Mouse (Mus musculus) G1E (cell line): ENCODE results near the gene Pzp. TPM values are rescaled to one million over a fixed set of nuclear protein-coding genes. Genes with fewer than 3 reads are reported as not detected.

Source experiments
- ATAC-seq: 2 replicates; pipeline ENCODE4 v1.8.0; 2016; ENCODE audit warnings: mild to moderate bottlenecking; ENCODE audit not compliant: insufficient number of reproducible peaks, poor library complexity, low FRiP score, severe bottlenecking; ENCODE audit errors: extremely low read depth
- DNase-seq: peaks from one replicate; pipeline ENCODE4 v3.0.0; 2012; ENCODE audit warnings: low spot score
- H3K27me3 ChIP-seq: 2 replicates; pipeline ENCODE4 v1.6.1; 2012; ENCODE audit warnings: mild to moderate bottlenecking, low read length, inconsistent platforms; ENCODE audit not compliant: insufficient read depth
- H3K36me3 ChIP-seq: replicated peaks from 2 replicates; pipeline ENCODE3; 2012; ENCODE audit warnings: mild to moderate bottlenecking, inconsistent platforms
- H3K4me1 ChIP-seq: 2 replicates; pipeline ENCODE4 v1.6.1; 2012; ENCODE audit warnings: low read depth, low read length, inconsistent platforms, mixed read lengths; ENCODE audit not compliant: insufficient read depth
- H3K4me3 ChIP-seq: 2 replicates; pipeline ENCODE4 v1.5.1; 2012; ENCODE audit warnings: low read depth, mild to moderate bottlenecking, inconsistent platforms, low read length, moderate library complexity, mixed read lengths
- H3K9me3 ChIP-seq: replicated peaks from 2 replicates; pipeline ENCODE4 v1.6.1; 2012; ENCODE audit warnings: inconsistent platforms
- CTCF ChIP-seq: IDR thresholded peaks from 2 replicates; pipeline ENCODE4 v1.5.1; 2012; ENCODE audit warnings: low read depth, low read length, inconsistent platforms, mixed read lengths
- GATA1 ChIP-seq: IDR thresholded peaks from 2 replicates; pipeline ENCODE4 v1.6.1; 2012; ENCODE audit warnings: borderline replicate concordance, low read length, inconsistent platforms, mixed read lengths
- GATA2 ChIP-seq: IDR thresholded peaks from 2 replicates; pipeline ENCODE4 v1.6.1; 2012; ENCODE audit warnings: low read depth, low read length, inconsistent platforms, borderline replicate concordance
- POLR2AphosphoS5 ChIP-seq: IDR thresholded peaks from 2 replicates; pipeline ENCODE4 v1.6.1; 2012; ENCODE audit warnings: low read depth, low read length, inconsistent platforms; ENCODE audit not compliant: insufficient replicate concordance
- TAL1 ChIP-seq: conservative IDR thresholded peaks from 2 replicates; pipeline ENCODE4 v1.6.1; 2012; ENCODE audit warnings: low read depth, low read length, inconsistent platforms, mixed read lengths
- polyA plus RNA-seq: library from polyadenylated mRNA; stranded (reverse); fragments of >175 nt; gene quantifications from 2 replicates; pipeline ENCODE4 v1.2.3, GENCODE M21; 2012
- total RNA-seq, 2 experiments: library from RNA; stranded (forward) in 1 of 2; stranded (reverse) in 1 of 2; fragments of 200-1000 nt in 1 of 2; fragments of >200 nt in 1 of 2; fragmentation: Nextera tagmentation in 1 of 2; gene quantifications; 2 replicates each; pipeline ENCODE4 v1.2.3; 2014 to 2017

The Pzp gene
- total and polyA plus RNA-seq, 3 experiments: 0.05 TPM; not detected in 2

- no peak for TF ChIP-seq POLR2AphosphoS5
- no peak for TF ChIP-seq TAL1
- no peak for TF ChIP-seq CTCF
- no peak for TF ChIP-seq GATA1
- no peak for TF ChIP-seq GATA2
- H3K9me3 ChIP-seq: no peaks in the 10 kb centered on the region
- H3K4me3 ChIP-seq: no peak overlapping the region
- no peaks in the 10 kb centered on the region; the same call in 1 of the 2 replicates for H3K27me3 ChIP-seq
- ATAC-seq (no peak), DNase-seq (peak; percentile 36)
- H3K36me3 ChIP-seq: peaks cover 67% of the 10 kb centered on the region
- peaks cover 51% of the 10 kb centered on the region for H3K4me1 ChIP-seq
Observed at GRCm38 (mm10) chr6:128435474-128435873, 91.0 kb downstream of the Pzp start.

Other genes with a start within 250 kb of the Pzp start
- gene Tead4, start 225.9 kb downstream of the Pzp start, total RNA-seq (2014; fragmentation: Nextera tagmentation): not detected in 2 replicates
- gene Tead4, start 225.9 kb downstream of the Pzp start, total RNA-seq (2017): 0.05 and 0.06 TPM in 2 replicates
- gene Tead4, start 225.9 kb downstream of the Pzp start, polyA plus RNA-seq: not detected in 2 replicates
- gene Tulp3, start 170.9 kb downstream of the Pzp start, total RNA-seq (2014; fragmentation: Nextera tagmentation): 29.6 and 32.4 TPM in 2 replicates
- gene Tulp3, start 170.9 kb downstream of the Pzp start, total RNA-seq (2017): 4.5 and 5.2 TPM in 2 replicates
- 5.6 and 6.0 TPM in 2 replicates for gene Tulp3, start 170.9 kb downstream of the Pzp start, polyA plus RNA-seq
- 52.4 and 52.8 TPM in 2 replicates for gene Rhno1, start 163.8 kb downstream of the Pzp start, total RNA-seq (2014; fragmentation: Nextera tagmentation)
- 66.0 and 66.5 TPM in 2 replicates for gene Rhno1, start 163.8 kb downstream of the Pzp start, total RNA-seq (2017)
- gene Rhno1, start 163.8 kb downstream of the Pzp start, polyA plus RNA-seq: 82.8 and 84.1 TPM in 2 replicates
- gene Foxm1, start 163.8 kb downstream of the Pzp start, total RNA-seq (2014; fragmentation: Nextera tagmentation): 82.2 and 121 TPM in 2 replicates
- 18.9 and 21.4 TPM in 2 replicates for gene Foxm1, start 163.8 kb downstream of the Pzp start, total RNA-seq (2017)
- gene Foxm1, start 163.8 kb downstream of the Pzp start, polyA plus RNA-seq: 72.3 and 76.3 TPM in 2 replicates
- not detected in 2 replicates for gene Tex52, start 151.3 kb downstream of the Pzp start, total RNA-seq (2014; fragmentation: Nextera tagmentation)
- gene Tex52, start 151.3 kb downstream of the Pzp start, total RNA-seq (2017): 0.11 and 0.23 TPM in 2 replicates
- not detected in 2 replicates for gene Tex52, start 151.3 kb downstream of the Pzp start, polyA plus RNA-seq
- gene Gm44596, start 151.2 kb downstream of the Pzp start, total RNA-seq (2014; fragmentation: Nextera tagmentation): not detected in 2 replicates
- not detected in 2 replicates for gene Gm44596, start 151.2 kb downstream of the Pzp start, total RNA-seq (2017)
- gene Gm44596, start 151.2 kb downstream of the Pzp start, polyA plus RNA-seq: not detected in 2 replicates
- gene Nrip2, start 127.4 kb downstream of the Pzp start, total RNA-seq (2014; fragmentation: Nextera tagmentation): not detected in 2 replicates
- gene Nrip2, start 127.4 kb downstream of the Pzp start, total RNA-seq (2017): 0.06 and 0.11 TPM in 2 replicates
- gene Nrip2, start 127.4 kb downstream of the Pzp start, polyA plus RNA-seq: not detected in 2 replicates
- 27.2 and 71.2 TPM in 2 replicates for gene Itfg2, start 101.8 kb downstream of the Pzp start, total RNA-seq (2014; fragmentation: Nextera tagmentation)
- gene Itfg2, start 101.8 kb downstream of the Pzp start, total RNA-seq (2017): 12.3 and 16.2 TPM in 2 replicates
- gene Itfg2, start 101.8 kb downstream of the Pzp start, polyA plus RNA-seq: 22.4 and 28.6 TPM in 2 replicates
- gene Fkbp4, start 88.0 kb downstream of the Pzp start, total RNA-seq (2014; fragmentation: Nextera tagmentation): 127 and 144 TPM in 2 replicates
- gene Fkbp4, start 88.0 kb downstream of the Pzp start, total RNA-seq (2017): 240 and 265 TPM in 2 replicates
- 341 and 369 TPM in 2 replicates for gene Fkbp4, start 88.0 kb downstream of the Pzp start, polyA plus RNA-seq
- not detected in 2 replicates for gene A2ml1, start 54.9 kb upstream of the Pzp start, total RNA-seq (2014; fragmentation: Nextera tagmentation)
- gene A2ml1, start 54.9 kb upstream of the Pzp start, total RNA-seq (2017): 0.05 and 0.12 TPM in 2 replicates
- not detected in 2 replicates for gene A2ml1, start 54.9 kb upstream of the Pzp start, polyA plus RNA-seq
- gene Klrb1a, start 96.8 kb upstream of the Pzp start, total RNA-seq (2014; fragmentation: Nextera tagmentation): not detected in 2 replicates
- 0.11 and 0.12 TPM in 2 replicates for gene Klrb1a, start 96.8 kb upstream of the Pzp start, total RNA-seq (2017)
- gene Klrb1a, start 96.8 kb upstream of the Pzp start, polyA plus RNA-seq: not detected in 2 replicates
- gene Clec2h, start 135.7 kb upstream of the Pzp start, total RNA-seq (2014; fragmentation: Nextera tagmentation): not detected in 2 replicates
- gene Clec2h, start 135.7 kb upstream of the Pzp start, total RNA-seq (2017): 0.06 and 0.11 TPM in 2 replicates
- not detected in 2 replicates for gene Clec2h, start 135.7 kb upstream of the Pzp start, polyA plus RNA-seq
- not detected in 2 replicates for gene Klrb1, start 196.3 kb upstream of the Pzp start, total RNA-seq (2014; fragmentation: Nextera tagmentation)
- 0.17 TPM in 1 of 2 replicates, not detected in the other for gene Klrb1, start 196.3 kb upstream of the Pzp start, total RNA-seq (2017)
- not detected in 2 replicates for gene Klrb1, start 196.3 kb upstream of the Pzp start, polyA plus RNA-seq